Comparison of ENCODE assay signal across 9 mouse cellular contexts in genomic region chr1:170549059-170549458, GRCm38 (mm10). TPM values are rescaled to one million over a fixed set of nuclear protein-coding genes. Genes with fewer than 3 reads are reported as not detected.
DNase-seq lines count a peak whose midpoint lies in the region; ATAC-seq lines count a peak whose summit lies in the region.
"Had no signal": no experiment of that assay in that cellular context is flagged by ENCODE, and none has a peak within 500 bp of the region (broad histone marks: within the 10 kb centered on the region; RNA-seq: fewer than 3 reads in every experiment).

No protein-coding gene starts in this region.

- no peak overlapping the region for H3K4me3 ChIP-seq in hindbrain, embryonic 14.5 days (replicated peaks; ENCODE audit: low read length)
- no peak overlapping the region for H3K4me3 ChIP-seq in hindbrain, embryonic 13.5 days
- no peak overlapping the region for H3K4me3 ChIP-seq in neural tube, embryonic 15.5 days (replicated peaks)
- H3K4me3 ChIP-seq: embryonic facial prominence, embryonic 12.5 days had no signal

- no peak overlapping the region for H3K4me2 ChIP-seq in hindbrain, embryonic 14.5 days (replicated peaks)
- no peak overlapping the region for H3K4me2 ChIP-seq in hindbrain, embryonic 13.5 days
- H3K4me2 ChIP-seq in neural tube, embryonic 15.5 days: no peak overlapping the region
- H3K4me2 ChIP-seq: embryonic facial prominence, embryonic 12.5 days had no signal

- peak; percentile 71 for DNase-seq in hindbrain, embryonic 14.5 days (ENCODE audit: low spot score)
- DNase-seq in urinary bladder, postnatal 14 days (ENCODE audit: low spot score): peak; percentile 33
- DNase-seq in urinary bladder, postnatal 10 days (ENCODE audit: low spot score): no peak
- DNase-seq in kidney, postnatal 25 days: peak; percentile 55 to 69
- DNase-seq in adrenal gland, postnatal 14 days: no peak
- DNase-seq in right cerebral cortex, adult 2 months (ENCODE audit: low spot score in 2 of 2): no peak

- 54% methylated on average over 9 of the region's 9 CpGs for WGBS in hindbrain, embryonic 14.5 days
- 73% methylated on average over 9 of the region's 9 CpGs for WGBS in hindbrain, embryonic 13.5 days
- 52% methylated on average over 9 of the region's 9 CpGs for WGBS in neural tube, embryonic 15.5 days

- no peaks in the 10 kb centered on the region for H3K9me3 ChIP-seq in hindbrain, embryonic 14.5 days (ENCODE audit: control insufficient read depth, low read length)
- 0 out of 2 replicates have a peak, but pooled peaks cover 4% of the 10 kb centered on the region for H3K9me3 ChIP-seq in hindbrain, embryonic 13.5 days
- no peaks in the 10 kb centered on the region for H3K9me3 ChIP-seq in neural tube, embryonic 15.5 days (replicated peaks)
- H3K9me3 ChIP-seq: embryonic facial prominence, embryonic 12.5 days had no signal

- no peaks in the 10 kb centered on the region; the same call in 1 of the 2 replicates for H3K4me1 ChIP-seq in hindbrain, embryonic 14.5 days (replicated peaks; ENCODE audit: control insufficient read depth, insufficient read depth, low read length)
- H3K4me1 ChIP-seq in hindbrain, embryonic 13.5 days (replicated peaks): peaks cover 18% of the 10 kb centered on the region
- peaks cover 16% of the 10 kb centered on the region; the same call in 1 of the 2 replicates for H3K4me1 ChIP-seq in neural tube, embryonic 15.5 days

- no peak for ATAC-seq in hindbrain, embryonic 14.5 days (ENCODE audit: low FRiP score)
- ATAC-seq in hindbrain, embryonic 13.5 days (ENCODE audit: low FRiP score): no peak
- ATAC-seq in neural tube, embryonic 15.5 days (ENCODE audit: low FRiP score): peak; percentile 60; the same call in 1 of the 2 replicates

- H3K9ac ChIP-seq in hindbrain, embryonic 14.5 days: no peak overlapping the region
- no peak overlapping the region for H3K9ac ChIP-seq in hindbrain, embryonic 13.5 days
- H3K9ac ChIP-seq in neural tube, embryonic 15.5 days (replicated peaks): no peak overlapping the region
- H3K9ac ChIP-seq: embryonic facial prominence, embryonic 12.5 days had no signal

- no peaks in the 10 kb centered on the region for H3K27me3 ChIP-seq in hindbrain, embryonic 14.5 days (ENCODE audit: control insufficient read depth, insufficient read depth, low read length)
- no peaks in the 10 kb centered on the region for H3K27me3 ChIP-seq in hindbrain, embryonic 13.5 days
- no peaks in the 10 kb centered on the region for H3K27me3 ChIP-seq in neural tube, embryonic 15.5 days (replicated peaks)
- H3K27me3 ChIP-seq: embryonic facial prominence, embryonic 12.5 days had no signal

- no peaks in the 10 kb centered on the region for H3K36me3 ChIP-seq in hindbrain, embryonic 14.5 days (replicated peaks; ENCODE audit: control insufficient read depth, insufficient read depth)
- no peaks in the 10 kb centered on the region for H3K36me3 ChIP-seq in hindbrain, embryonic 13.5 days
- H3K36me3 ChIP-seq in neural tube, embryonic 15.5 days: no peaks in the 10 kb centered on the region
- H3K36me3 ChIP-seq: embryonic facial prominence, embryonic 12.5 days had no signal

- no peak overlapping the region for H3K27ac ChIP-seq in hindbrain, embryonic 14.5 days
- no peak overlapping the region for H3K27ac ChIP-seq in hindbrain, embryonic 13.5 days
- no peak overlapping the region for H3K27ac ChIP-seq in neural tube, embryonic 15.5 days (replicated peaks)
- H3K27ac ChIP-seq: embryonic facial prominence, embryonic 12.5 days had no signal

RNA-seq across cellular contexts. Expression of gene Nos1ap, which starts 40.6 kb away (rescaled TPM):
- 14.9 and 18.0 TPM in 2 replicates for polyA plus RNA-seq in hindbrain, embryonic 14.5 days (2014; fragmentation: Nextera tagmentation; extraction: Ambion mirVana)
- 17.8 and 17.9 TPM in 2 replicates for polyA plus RNA-seq in hindbrain, embryonic 13.5 days (2015; fragmentation: Nextera tagmentation; extraction: Ambion mirVana)
- polyA plus RNA-seq in neural tube, embryonic 15.5 days (2015; fragmentation: Nextera tagmentation; extraction: Ambion mirVana): 18.9 and 19.0 TPM in 2 replicates
- total RNA-seq in adrenal gland, postnatal 14 days (2021): 16.4 and 20.0 TPM in 2 replicates

Comparison
In these comparisons a context has a peak if more than half of its experiments do, and no peak if none do; other contexts are left out.
1. DNase-seq: peak in hindbrain, embryonic 14.5 days (single experiment), urinary bladder, postnatal 14 days (single experiment) and kidney, postnatal 25 days (2 of 2); none in urinary bladder, postnatal 10 days (single experiment), adrenal gland, postnatal 14 days (single experiment) and right cerebral cortex, adult 2 months (0 of 2).